Mouse (Mus musculus): ENCODE results near the gene Olfr959. TPM values are rescaled to one million over a fixed set of nuclear protein-coding genes. Genes with fewer than 3 reads are reported as not detected.

Olfr959 gene
- not detected for polyA plus RNA-seq (2017; shearing (Covaris generic))

DNA sequence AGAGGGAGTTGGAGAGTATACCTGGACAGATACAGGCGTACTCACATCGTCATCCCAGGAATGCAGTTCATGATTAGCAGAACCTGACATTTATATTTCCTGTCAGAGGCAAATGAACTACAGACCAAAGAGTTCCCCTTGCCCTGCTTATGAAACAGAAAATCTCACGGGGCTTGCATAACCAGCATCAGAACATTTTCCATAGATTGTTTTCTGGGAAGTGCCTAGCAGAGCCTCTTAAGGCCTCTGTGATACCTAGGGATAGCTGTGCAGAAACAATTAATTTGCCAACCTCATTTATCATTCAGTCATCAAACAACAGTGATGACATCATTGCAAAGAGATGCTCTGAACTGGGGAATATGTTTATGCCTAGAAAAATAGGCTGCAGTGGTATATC is at the start of gene Olfr959:
TSS of gene Olfr959 (minus strand) at position 101 of the 400 bp plus-strand sequence.

DNA sequence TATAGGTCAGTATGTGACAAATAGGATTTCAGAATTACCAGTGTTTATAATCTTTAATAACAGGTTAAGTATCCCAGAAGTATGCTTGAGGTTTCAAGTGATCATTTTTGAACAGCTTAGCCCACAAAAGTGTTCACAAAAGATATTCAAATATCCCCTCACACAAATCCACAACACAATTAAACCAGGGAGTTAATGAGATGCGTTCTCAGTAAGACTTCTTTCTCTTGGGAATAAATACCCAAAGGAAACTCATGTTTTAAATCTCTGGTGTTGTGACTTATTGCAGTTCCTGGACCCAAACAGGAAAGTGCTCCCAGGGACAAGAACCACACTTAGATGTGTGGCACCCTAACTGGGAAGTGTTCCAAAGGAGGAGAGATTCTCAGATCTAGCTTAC is 45.7 kb upstream of the Olfr959 start, which contains the start of gene Olfr960:
TSS of gene Olfr960 (plus strand) at position 301 of the 400 bp plus-strand sequence.

DNA sequence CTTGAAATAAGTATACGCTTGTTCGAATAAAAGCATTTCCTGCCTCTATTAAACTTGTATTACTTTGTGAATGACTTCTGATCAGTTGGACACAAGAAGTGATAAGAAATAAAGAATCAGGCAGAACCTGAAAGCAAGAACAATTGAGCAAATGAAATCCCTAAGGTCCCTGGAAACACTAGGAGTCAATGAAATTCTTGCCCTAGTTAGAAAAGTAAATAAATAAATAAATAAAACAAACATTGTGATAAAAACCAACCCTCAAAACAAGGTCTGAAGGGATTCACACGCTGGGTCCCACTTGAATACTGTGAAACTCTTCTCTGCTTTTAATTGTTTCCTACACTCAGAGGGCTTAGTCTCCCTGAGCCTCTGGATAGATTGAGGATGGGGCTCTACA is 35.0 kb upstream of the Olfr959 start, which contains the start of gene Olfr148:
TSS of gene Olfr148 (plus strand) at position 301 of the 400 bp plus-strand sequence.

DNA sequence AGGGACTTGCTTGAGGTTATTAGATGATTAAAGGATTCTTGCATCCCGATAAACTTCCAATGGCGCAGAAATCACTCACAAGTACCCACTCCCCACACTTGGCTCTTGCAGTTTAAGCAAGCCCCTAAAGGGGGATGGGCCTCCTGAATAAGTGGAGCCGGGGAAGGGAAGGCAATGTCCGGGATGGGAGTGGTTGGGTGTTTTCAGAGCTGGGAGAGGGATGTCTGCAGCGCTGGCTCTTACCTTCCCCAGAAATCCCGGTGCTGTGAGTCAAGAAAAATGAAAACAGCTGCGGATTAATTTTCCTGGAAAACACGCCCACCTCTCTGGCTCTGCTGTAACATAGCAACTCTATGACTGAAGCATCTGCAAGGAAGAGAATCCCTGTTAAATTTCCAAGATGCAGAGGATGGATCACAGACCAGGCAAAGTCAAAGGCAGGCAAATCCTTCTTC is 28.7 kb upstream of the Olfr959 start, which contains the start of gene AW551984:
TSS of gene AW551984 (minus strand) at position 405 of the 455 bp plus-strand sequence.

DNA sequence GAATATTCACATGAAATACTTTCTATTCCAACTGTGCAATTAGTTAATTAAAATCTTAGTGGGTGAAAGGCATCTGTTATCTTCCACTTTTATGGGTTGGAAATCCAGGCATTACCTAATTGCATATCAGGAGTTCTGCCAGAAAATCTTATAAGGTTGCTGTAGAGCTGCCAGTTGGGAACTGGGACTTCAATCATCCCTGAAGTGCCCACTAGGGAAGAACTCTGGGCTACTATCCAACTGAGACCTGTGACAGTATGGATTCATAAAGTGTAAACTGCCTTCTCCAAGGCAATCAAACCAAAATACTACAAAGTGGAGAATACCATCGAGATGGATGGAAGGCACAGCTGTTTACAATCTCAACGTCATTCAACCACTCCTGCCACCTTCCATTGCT is 21.4 kb downstream of the Olfr959 start, which contains the start of gene Olfr958:
TSS of gene Olfr958 (minus strand) at position 109 of the 400 bp plus-strand sequence.

Other genes with a start within 250 kb of the Olfr959 start
- gene Olfr948, start 249.5 kb downstream of the Olfr959 start, polyA plus RNA-seq (2017; shearing (Covaris generic)), result not detected
- not detected for gene Olfr951, start 188.2 kb downstream of the Olfr959 start, polyA plus RNA-seq (2017; shearing (Covaris generic))
- not detected for gene Olfr952, start 148.4 kb downstream of the Olfr959 start, polyA plus RNA-seq (2017; shearing (Covaris generic))
- gene Olfr954, start 118.9 kb downstream of the Olfr959 start, polyA plus RNA-seq (2017; shearing (Covaris generic)), result not detected
- gene Olfr955, start 103.6 kb downstream of the Olfr959 start, polyA plus RNA-seq (2017; shearing (Covaris generic)), result not detected
- not detected for gene Olfr44, start 81.6 kb downstream of the Olfr959 start, polyA plus RNA-seq (2017; shearing (Covaris generic))
- gene Olfr957, start 59.8 kb downstream of the Olfr959 start, polyA plus RNA-seq (2017; shearing (Covaris generic)), result not detected
- gene Olfr958, start 21.5 kb downstream of the Olfr959 start, polyA plus RNA-seq (2017; shearing (Covaris generic)), result not detected
- gene AW551984, start 28.8 kb upstream of the Olfr959 start, polyA plus RNA-seq (2017; shearing (Covaris generic)), result not detected
- gene Olfr148, start 35.1 kb upstream of the Olfr959 start, polyA plus RNA-seq (2017; shearing (Covaris generic)), result not detected
- gene Olfr960, start 45.8 kb upstream of the Olfr959 start, polyA plus RNA-seq (2017; shearing (Covaris generic)), result not detected
- not detected for gene Olfr961, start 69.5 kb upstream of the Olfr959 start, polyA plus RNA-seq (2017; shearing (Covaris generic))
- gene Olfr963, start 91.6 kb upstream of the Olfr959 start, polyA plus RNA-seq (2017; shearing (Covaris generic)), result not detected
- not detected for gene Olfr149, start 131.5 kb upstream of the Olfr959 start, polyA plus RNA-seq (2017; shearing (Covaris generic))
- not detected for gene Olfr965, start 135.8 kb upstream of the Olfr959 start, polyA plus RNA-seq (2017; shearing (Covaris generic))
- not detected for gene Olfr150, start 155.4 kb upstream of the Olfr959 start, polyA plus RNA-seq (2017; shearing (Covaris generic))
- gene Olfr967, start 170.7 kb upstream of the Olfr959 start, polyA plus RNA-seq (2017; shearing (Covaris generic)), result not detected
- gene Olfr968, start 207.7 kb upstream of the Olfr959 start, polyA plus RNA-seq (2017; shearing (Covaris generic)), result not detected
- not detected for gene Olfr969, start 215.4 kb upstream of the Olfr959 start, polyA plus RNA-seq (2017; shearing (Covaris generic))
- not detected for gene Olfr970, start 233.3 kb upstream of the Olfr959 start, polyA plus RNA-seq (2017; shearing (Covaris generic))